In the genomic region with DNA sequence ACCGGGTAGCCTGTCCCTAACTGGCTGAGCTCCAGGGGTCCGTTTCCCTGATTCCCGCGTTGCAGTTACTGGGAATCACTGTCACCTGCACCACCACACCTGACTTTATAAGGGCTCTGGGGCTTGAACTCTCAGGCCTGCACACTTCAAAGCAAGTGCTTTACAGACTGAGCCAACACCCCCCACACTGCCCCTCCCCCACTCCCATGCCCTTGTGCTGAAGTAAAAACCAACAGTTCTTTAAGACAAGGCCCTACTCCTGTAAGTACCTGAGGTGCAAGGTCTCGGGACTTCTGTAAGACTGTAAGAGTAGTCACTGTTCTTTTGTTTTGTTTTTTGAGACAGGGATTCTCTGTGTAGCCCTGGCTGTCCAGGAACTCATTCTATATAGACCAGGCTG, we compare ENCODE assay signal across 24 mouse cellular contexts. TPM values are rescaled to one million over a fixed set of nuclear protein-coding genes. Genes with fewer than 3 reads are reported as not detected.
"Had no signal": no experiment of that assay in that cellular context is flagged by ENCODE, and none has a peak within 500 bp of the region (broad histone marks: within the 10 kb centered on the region; RNA-seq: fewer than 3 reads in every experiment).

No protein-coding gene starts in this region.

- H3K9me3 ChIP-seq: kidney, embryonic 15.5 days; limb, embryonic 12.5 days; liver, embryonic 13.5 days; neural tube, embryonic 13.5 days; stomach, embryonic 15.5 days had no signal

- H3K27ac ChIP-seq: kidney, embryonic 15.5 days; limb, embryonic 12.5 days; liver, embryonic 13.5 days; neural tube, embryonic 13.5 days; stomach, embryonic 15.5 days had no signal

- H3K4me1 ChIP-seq: kidney, embryonic 15.5 days; limb, embryonic 12.5 days; neural tube, embryonic 13.5 days had no signal

- DNase-seq: kidney, adult 2 months; kidney, postnatal 36 days; layer of hippocampus, adult 9-11 months; layer of hippocampus, postnatal 36 days; liver; liver, embryonic 13.5 days; liver, postnatal 0 days; lung, postnatal 10 days; midbrain, embryonic 14.5 days; retina, postnatal 1 day; right cerebral cortex, postnatal 4 days; thymus, postnatal 36 days had no signal

- H3K4me2 ChIP-seq: kidney, embryonic 15.5 days; limb, embryonic 12.5 days; liver, embryonic 13.5 days; neural tube, embryonic 13.5 days; stomach, embryonic 15.5 days had no signal

- H3K27me3 ChIP-seq: kidney, embryonic 15.5 days; limb, embryonic 12.5 days; liver, embryonic 13.5 days; neural tube, embryonic 13.5 days; stomach, embryonic 15.5 days had no signal

- ATAC-seq: intestine, embryonic 16.5 days; liver, postnatal 0 days had no signal

- H3K4me3 ChIP-seq: kidney, embryonic 15.5 days; limb, embryonic 12.5 days; liver, embryonic 13.5 days; neural tube, embryonic 13.5 days; stomach, embryonic 15.5 days had no signal

- H3K9ac ChIP-seq: kidney, embryonic 15.5 days; limb, embryonic 12.5 days; liver, embryonic 13.5 days; liver, postnatal 0 days; neural tube, embryonic 13.5 days; stomach, embryonic 15.5 days had no signal

RNA-seq across cellular contexts. Expression of a gene that starts 5.5 kb away (rescaled TPM):
- total RNA-seq: monocyte, adult 5-6 weeks had no signal
- polyA plus RNA-seq: liver, embryonic 13.5 days; neural tube, embryonic 13.5 days; testis, adult 2 months had no signal

RNA-seq across cellular contexts. Expression of a gene that starts 57.9 kb away (rescaled TPM):
- total RNA-seq: layer of hippocampus, adult 18-20 months; layer of hippocampus, postnatal 36 days; left cerebral cortex, adult 8-10 months; left cerebral cortex, postnatal 25 days; megakaryocyte progenitor cell, adult 5-6 weeks; monocyte, adult 5-6 weeks had no signal
- polyA plus RNA-seq: intestine, embryonic 16.5 days; kidney, embryonic 15.5 days; limb, embryonic 12.5 days; liver, embryonic 13.5 days; liver, postnatal 0 days; midbrain, embryonic 14.5 days; neural tube, embryonic 13.5 days; spleen, adult 2 months; stomach, embryonic 15.5 days had no signal
